Mouse (Mus musculus) frontal cortex, postnatal 14 days (tissue): Measurements from ENCODE around the gene Fn3k.

Experiments
- DNase-seq, 2 experiments: peaks; one replicate each; pipeline ENCODE4 v3.0.0; 2022; ENCODE audit warnings: low spot score in 2 of 2

Fn3k gene

GRCm38 (mm10) chr11:121434156-121435155 lies at the start of gene Fn3k:
Gene Fn3k, plus strand, starts transcription at chr11:121434913.
- DNase-seq: peak; percentile 90 to 93

- DNase-seq: peak; percentile 92 to 96
These were observed 46.8 kb upstream of the Fn3k start, which contains the start of gene Rab40b for GRCm38 (mm10) chr11:121387750-121388553. Gene Rab40b, minus strand, starts transcription at chr11:121388251.

DNA sequence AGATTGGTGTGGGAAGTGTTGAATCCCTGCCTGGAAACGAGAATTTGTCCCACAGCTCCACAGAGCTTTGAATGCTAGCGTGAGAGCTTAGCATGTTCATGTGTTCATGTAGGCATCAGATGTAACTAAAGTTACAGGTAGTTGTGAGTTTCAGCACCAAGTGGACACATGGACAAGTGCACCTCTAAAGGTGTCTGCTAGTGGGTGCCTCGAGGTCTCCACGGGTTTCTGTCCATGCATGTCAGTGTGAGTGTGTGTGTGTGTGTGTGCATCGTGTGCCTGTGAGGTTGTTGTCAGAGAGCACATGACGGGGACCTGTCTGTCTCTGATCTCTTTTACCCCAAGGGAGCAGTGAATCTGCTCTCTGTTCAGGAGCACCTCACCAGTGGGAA lies 46.2 kb upstream of the Fn3k start:
- DNase-seq: no peak

DNA sequence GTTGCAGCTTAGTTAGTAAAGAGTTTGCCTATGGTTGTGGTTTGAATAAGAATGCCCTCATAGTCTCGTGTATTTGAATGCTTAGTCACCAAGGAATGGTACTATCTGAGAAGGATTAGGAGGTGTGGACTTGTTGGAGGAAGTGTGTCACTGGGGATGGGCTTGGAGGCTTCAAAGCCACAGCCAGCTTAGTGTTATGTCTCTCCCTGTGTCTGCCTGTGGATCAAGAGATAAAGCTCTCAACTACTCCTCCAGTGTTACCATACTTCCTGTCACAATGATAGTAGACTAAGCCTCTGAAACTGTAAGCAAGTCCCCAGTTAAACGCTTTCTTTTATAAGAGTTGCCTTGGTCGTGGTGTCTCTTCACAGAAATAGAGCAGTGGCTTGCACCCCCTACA lies 43.9 kb upstream of the Fn3k start:
- DNase-seq: no peak

DNA sequence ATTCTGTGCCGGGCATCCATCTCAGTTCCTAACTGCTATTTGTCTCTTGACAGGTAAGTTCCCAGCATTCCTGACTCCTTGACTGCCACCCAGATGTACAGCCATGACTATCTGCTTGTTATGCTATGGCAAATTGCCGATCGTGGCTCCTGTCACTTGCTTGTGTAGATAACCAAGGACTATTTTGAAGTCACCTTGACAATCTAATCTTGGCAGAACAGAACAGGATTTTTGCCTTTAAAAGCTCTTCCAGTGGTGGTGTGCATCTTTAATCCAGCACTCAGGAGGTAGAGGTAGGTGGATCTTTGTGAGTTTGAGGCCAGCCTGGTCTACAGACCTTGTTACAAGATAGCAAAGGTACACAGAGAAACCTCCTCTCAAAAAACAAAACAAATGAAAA lies 42.3 kb upstream of the Fn3k start:
- no peak for DNase-seq

GRCm38 (mm10) chr11:121407366-121408155 lies 27.2 kb upstream of the Fn3k start:
- DNase-seq: no peak

DNA sequence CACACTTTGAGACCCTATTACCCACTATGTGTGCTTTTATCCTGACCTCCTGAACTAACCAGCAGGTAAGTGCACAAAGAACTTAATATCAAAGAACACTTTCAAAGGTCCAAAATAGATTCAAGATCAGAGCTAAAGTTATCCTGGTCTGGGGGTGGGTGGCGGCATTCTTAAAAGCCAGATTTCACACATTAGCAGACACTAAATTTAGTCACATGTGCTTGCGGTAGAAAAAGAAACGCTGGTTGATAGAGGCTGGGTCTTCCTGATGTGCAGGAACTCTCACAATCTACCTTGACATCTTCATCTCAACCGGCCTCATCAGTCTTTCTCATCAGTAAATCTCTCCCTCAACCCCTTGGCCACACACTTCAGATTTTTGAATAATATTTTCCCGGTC lies 20.0 kb upstream of the Fn3k start:
- no peak for DNase-seq

GRCm38 (mm10) chr11:121415351-121415750 lies 19.4 kb upstream of the Fn3k start:
- DNase-seq: no peak

DNA sequence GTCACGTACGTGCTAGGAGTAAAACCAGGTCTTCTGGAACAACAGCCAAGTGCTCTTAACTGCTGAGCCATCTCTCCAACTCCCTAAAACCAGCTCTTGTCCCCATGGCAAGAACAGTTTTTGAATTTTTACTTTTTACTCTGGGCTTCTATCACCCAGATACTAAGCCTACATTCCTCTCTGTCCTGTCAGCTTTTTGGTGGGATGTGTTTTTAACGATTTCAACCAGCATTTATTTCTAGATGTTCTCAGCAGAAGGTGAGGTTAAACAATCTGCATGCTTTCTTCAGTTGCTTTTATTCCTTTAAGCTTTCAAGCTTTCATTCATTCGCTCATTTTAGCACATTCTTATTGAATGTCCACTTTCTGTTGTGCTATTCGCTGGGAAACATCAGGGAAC lies 16.7 kb upstream of the Fn3k start:
- no peak for DNase-seq

- DNase-seq: no peak
These were observed 15.8 kb upstream of the Fn3k start for GRCm38 (mm10) chr11:121418932-121419331.

DNA sequence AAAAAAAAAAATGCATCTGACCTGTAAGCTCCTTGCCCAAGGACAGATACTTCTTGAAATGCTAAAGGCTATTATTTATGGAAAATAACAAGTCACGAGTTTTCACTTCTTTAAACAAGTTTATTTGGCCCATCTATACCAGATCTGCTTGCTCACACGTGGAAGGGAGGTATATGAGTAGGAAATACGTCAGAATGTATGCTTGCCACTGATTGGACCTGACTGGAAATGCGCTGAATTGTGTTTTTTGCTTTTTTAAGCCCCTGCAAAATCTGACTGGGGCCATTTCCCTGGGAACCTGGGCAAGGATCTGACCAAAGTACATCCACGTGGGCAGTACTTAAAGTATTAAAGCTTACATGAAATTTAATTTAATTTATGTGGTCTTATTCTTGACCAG lies 14.3 kb upstream of the Fn3k start:
- DNase-seq: no peak

DNA sequence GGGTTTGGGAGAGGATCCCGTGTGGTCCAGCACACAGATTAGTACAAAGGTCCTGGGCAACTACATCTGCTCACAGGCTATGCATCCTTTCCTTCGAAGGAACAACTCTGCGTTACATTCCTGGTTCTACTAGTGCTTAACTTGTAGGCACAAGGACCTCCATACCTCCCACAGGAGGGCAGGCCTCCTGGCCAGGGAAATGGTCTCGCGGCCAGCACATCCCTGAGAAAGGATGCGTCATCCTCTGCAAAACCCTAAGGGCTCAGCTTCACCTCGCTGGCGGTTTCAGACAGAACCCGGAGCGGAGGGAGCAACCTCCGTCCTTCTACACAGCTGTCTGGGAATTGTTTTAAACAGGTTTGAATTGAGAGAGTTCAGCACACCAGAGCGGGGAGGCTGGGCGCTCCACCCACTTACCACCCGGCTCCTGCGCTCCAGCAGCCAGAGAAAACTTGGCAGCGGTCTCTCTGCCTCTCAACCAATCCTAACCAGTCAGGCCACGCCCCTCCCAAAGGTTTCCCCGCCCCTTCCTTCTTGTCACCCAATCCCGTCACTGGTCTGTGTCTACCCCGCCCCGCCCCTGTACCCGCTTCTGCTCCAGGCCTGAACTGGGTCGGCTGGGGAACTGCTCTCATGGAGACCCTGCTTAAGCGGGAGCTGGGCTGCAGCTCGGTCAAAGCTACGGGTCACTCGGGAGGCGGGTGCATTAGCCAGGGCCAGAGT lies 13.7 kb upstream of the Fn3k start, which contains the start of gene Fn3krp:
Fn3krp (plus strand) TSS at position 572 of the 723 bp plus-strand sequence.
- DNase-seq: peak; percentile 97 to 100

- no peak for DNase-seq
These were observed 13.1 kb upstream of the Fn3k start for GRCm38 (mm10) chr11:121421553-121422173.

DNA sequence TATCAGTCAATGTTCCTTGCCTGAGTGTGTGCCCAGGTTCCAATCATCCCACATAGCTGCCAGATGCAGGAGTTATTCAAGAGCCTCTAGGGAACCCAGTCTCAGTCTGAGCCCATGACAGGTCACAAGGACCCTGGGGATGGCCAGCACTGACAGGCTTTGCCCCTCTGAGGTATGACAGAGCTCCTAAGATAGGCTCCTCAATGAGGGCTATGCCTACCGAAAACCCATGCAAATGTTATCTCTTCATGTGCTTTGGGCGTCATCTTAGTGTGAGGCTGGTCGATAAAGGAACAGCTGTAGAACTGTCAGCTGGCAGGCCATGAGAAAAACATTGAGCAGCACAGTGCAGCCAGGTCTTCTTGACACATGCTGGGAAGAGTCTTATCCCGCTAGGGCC lies 1.3 kb upstream of the Fn3k start:
- no peak for DNase-seq

GRCm38 (mm10) chr11:121437236-121437635 lies 2.5 kb downstream of the Fn3k start:
- no peak for DNase-seq

DNA sequence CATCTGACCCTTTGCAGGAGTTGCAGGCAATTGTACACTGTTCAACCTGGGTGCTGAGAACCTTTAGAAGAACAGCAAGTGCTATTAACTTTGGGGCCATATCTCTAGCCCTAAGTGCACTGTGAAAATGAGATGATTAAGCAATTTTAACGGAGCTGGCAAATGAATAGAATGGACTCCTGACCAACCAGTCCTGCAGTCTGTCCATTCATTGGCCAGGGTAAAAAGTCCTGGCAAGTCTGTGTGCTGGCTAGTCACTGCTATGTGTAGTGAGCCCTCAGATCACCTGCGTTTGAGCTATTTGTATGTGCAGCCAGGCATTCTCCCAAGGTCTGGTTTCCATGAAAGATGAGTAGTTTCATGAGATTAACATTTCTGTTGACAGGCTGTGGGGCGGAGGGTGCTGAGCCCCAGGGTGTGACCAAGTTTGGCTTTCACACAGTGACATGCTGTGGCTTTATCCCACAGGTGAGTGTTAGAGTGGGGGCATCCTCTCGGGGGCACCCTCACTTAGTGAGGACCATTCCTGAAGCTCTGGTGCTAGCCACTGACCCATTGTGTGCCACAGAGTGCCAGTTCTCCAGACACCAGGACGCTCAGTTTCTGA lies 5.1 kb downstream of the Fn3k start:
- no peak for DNase-seq

- no peak for DNase-seq
These were observed 6.9 kb downstream of the Fn3k start for GRCm38 (mm10) chr11:121441653-121442052.

DNA sequence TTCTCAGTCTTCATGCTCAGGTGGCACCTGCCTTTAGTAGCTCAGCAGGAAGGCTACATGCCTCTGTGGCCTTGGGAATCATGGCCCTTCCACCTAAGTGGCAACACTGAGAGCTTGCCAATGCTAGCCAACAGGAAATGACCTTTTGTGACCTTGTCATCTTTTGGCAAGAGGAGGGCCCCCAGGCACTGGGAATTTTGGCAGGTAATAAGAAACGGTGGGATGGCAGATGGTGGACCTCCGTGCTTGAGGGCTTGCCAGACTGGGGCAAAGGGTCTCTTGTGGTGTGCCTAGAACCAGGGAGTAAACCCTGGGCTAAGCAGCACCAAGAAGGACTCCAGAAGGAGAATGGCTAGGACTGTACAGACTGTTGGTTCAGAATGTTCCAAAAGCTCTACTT lies 7.4 kb downstream of the Fn3k start:
- no peak for DNase-seq

- no peak for DNase-seq
These were observed 16.6 kb downstream of the Fn3k start for GRCm38 (mm10) chr11:121451216-121451726.
